In the genomic region with DNA sequence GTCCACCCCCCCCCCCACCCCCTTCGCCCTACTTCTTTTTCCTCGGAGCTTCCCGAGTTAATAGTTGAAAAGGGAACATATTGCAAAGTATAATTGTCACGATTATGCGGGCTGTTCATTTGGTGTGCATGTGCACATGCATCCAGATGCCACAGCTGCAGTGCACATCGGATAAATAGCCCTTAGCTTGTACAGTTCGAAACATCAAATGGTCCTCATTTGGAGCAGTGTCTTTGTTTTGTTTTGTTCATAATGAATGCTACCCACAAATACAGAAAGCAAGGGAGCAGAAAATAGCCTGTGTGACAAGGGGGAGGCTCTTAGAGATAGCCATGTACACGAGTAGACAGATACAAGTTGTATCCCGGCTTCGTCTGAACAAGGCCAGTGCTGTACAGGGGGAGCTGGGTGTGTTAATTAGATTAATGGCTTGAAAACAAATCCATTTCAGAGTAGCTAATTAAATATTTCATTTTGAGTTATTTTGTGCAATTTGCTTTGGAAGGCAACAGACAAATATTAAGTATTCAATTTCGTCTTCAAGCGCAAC, we compare ENCODE assay signal across 8 mouse cellular contexts.
DNase-seq lines count a peak whose midpoint lies in the region; ATAC-seq and TF ChIP-seq lines count a peak whose summit lies in the region.

No protein-coding gene starts in this region.

- H3K4me3 ChIP-seq in heart, embryonic 13.5 days: no peak overlapping the region
- H3K4me3 ChIP-seq in heart, adult 2 months: no peak overlapping the region
- no peak overlapping the region for H3K4me3 ChIP-seq in limb, embryonic 14.5 days (replicated peaks; ENCODE audit: low read length)
- H3K4me3 ChIP-seq in stomach, postnatal 0 days (ENCODE audit: low read depth, low read length): no peak overlapping the region

- no peaks in the 10 kb centered on the region for H3K36me3 ChIP-seq in heart, embryonic 13.5 days
- no peaks in the 10 kb centered on the region for H3K36me3 ChIP-seq in heart, adult 2 months (ENCODE audit: control insufficient read depth, insufficient read depth, low read length)
- H3K36me3 ChIP-seq in limb, embryonic 14.5 days (ENCODE audit: control insufficient read depth, insufficient read depth, low read length): no peaks in the 10 kb centered on the region
- no peaks in the 10 kb centered on the region for H3K36me3 ChIP-seq in stomach, postnatal 0 days (ENCODE audit: control insufficient read depth, insufficient read depth, low read length)

- H3K9ac ChIP-seq in heart, embryonic 13.5 days: no peak overlapping the region
- H3K9ac ChIP-seq in heart, adult 2 months (ENCODE audit: low read depth, low read length): no peak overlapping the region
- H3K9ac ChIP-seq in limb, embryonic 14.5 days (ENCODE audit: low read depth, low read length, severe bottlenecking): no peak overlapping the region
- no peak overlapping the region for H3K9ac ChIP-seq in stomach, postnatal 0 days (ENCODE audit: low read length)

- peak overlapping the region; percentile 56 for H3K4me2 ChIP-seq in heart, embryonic 13.5 days
- peak overlapping the region; percentile 26; the same call in 1 of the 2 replicates for H3K4me2 ChIP-seq in limb, embryonic 14.5 days (replicated peaks; ENCODE audit: low read depth, low read length, severe bottlenecking)
- peak overlapping the region; percentile 39; the same call in 1 of the 2 replicates for H3K4me2 ChIP-seq in stomach, postnatal 0 days (replicated peaks; ENCODE audit: low read depth)

- no peak overlapping the region for H3K27ac ChIP-seq in heart, embryonic 13.5 days (replicated peaks)
- no peak overlapping the region for H3K27ac ChIP-seq in heart, adult 2 months
- no peak overlapping the region for H3K27ac ChIP-seq in limb, embryonic 14.5 days (replicated peaks; ENCODE audit: low read depth, low read length)
- H3K27ac ChIP-seq in stomach, postnatal 0 days (replicated peaks): no peak overlapping the region

- ATAC-seq in heart, embryonic 13.5 days (ENCODE audit: extremely low read depth, insufficient number of reproducible peaks, low FRiP score, low TSS enrichment): no peak
- no peak for ATAC-seq in limb, embryonic 14.5 days (ENCODE audit: low FRiP score, low read depth)
- no peak for ATAC-seq in stomach, postnatal 0 days (ENCODE audit: low FRiP score, low TSS enrichment)

- no peak for TF ChIP-seq CTCF in heart, adult 2 months (IDR thresholded peaks at IDR 0.05)
- no peak for TF ChIP-seq CTCF in stomach, postnatal 0 days (IDR thresholded peaks at IDR 0.05; ENCODE audit: low read depth)

- TF ChIP-seq EP300 in heart, adult 2 months (IDR thresholded peaks at IDR 0.05; ENCODE audit: insufficient read depth, low read depth, low read length): no peak
- no peak for TF ChIP-seq EP300 in stomach, postnatal 0 days (optimal IDR thresholded peaks at IDR 0.05)

- no peaks in the 10 kb centered on the region for H3K79me2 ChIP-seq in heart, adult 2 months (replicated peaks; ENCODE audit: control insufficient read depth, insufficient read depth, low read length)

- no peaks in the 10 kb centered on the region for H3K9me3 ChIP-seq in heart, embryonic 13.5 days
- no peaks in the 10 kb centered on the region for H3K9me3 ChIP-seq in limb, embryonic 14.5 days (ENCODE audit: control insufficient read depth, low read length)
- no peaks in the 10 kb centered on the region for H3K9me3 ChIP-seq in stomach, postnatal 0 days (ENCODE audit: control insufficient read depth, low read length)

- no peak for TF ChIP-seq POLR2A in heart, adult 2 months (IDR thresholded peaks at IDR 0.05; ENCODE audit: insufficient read depth, low read depth, low read length)
- no peak for TF ChIP-seq POLR2A in limb, embryonic 14.5 days (IDR thresholded peaks at IDR 0.05; ENCODE audit: borderline replicate concordance, extremely low read depth, insufficient read depth, insufficient read length)

- intact Hi-C loops in heart, adult 2 months (cut with DNase I): no loop called here

- peaks cover 48% of the 10 kb centered on the region for H3K4me1 ChIP-seq in heart, embryonic 13.5 days
- H3K4me1 ChIP-seq in heart, adult 2 months (ENCODE audit: control insufficient read depth, insufficient read depth, low read length): peaks cover 4% of the 10 kb centered on the region
- peaks cover 17% of the 10 kb centered on the region for H3K4me1 ChIP-seq in limb, embryonic 14.5 days (ENCODE audit: control insufficient read depth, insufficient read depth, low read length)
- H3K4me1 ChIP-seq in stomach, postnatal 0 days (replicated peaks; ENCODE audit: control insufficient read depth, insufficient read depth): no peaks in the 10 kb centered on the region

- 58% methylated on average over 12 of the region's 12 CpGs for WGBS in heart, embryonic 13.5 days
- WGBS in heart, adult 2 months: 57% methylated on average over 12 of the region's 12 CpGs
- 61% methylated on average over 12 of the region's 12 CpGs for WGBS in limb, embryonic 14.5 days
- 56% methylated on average over 12 of the region's 12 CpGs for WGBS in stomach, postnatal 0 days

- DNase-seq in heart, adult 2 months: no peak
- peak; percentile 17 to 29 for DNase-seq in right cerebral cortex, adult 2 months (ENCODE audit: low spot score in 2 of 2)
- DNase-seq in right cerebral cortex, postnatal 14 days: no peak
- no peak for DNase-seq in limb, embryonic 14.5 days (ENCODE audit: low spot score)
- no peak for DNase-seq in stomach, postnatal 0 days (ENCODE audit: low spot score)
- DNase-seq in T-cell, adult 2 months (ENCODE audit: low spot score): no peak
- DNase-seq in cerebellum, postnatal 36 days: no peak

- peaks cover 8% of the 10 kb centered on the region for H3K27me3 ChIP-seq in heart, embryonic 13.5 days (replicated peaks)
- H3K27me3 ChIP-seq in heart, adult 2 months (ENCODE audit: control insufficient read depth, insufficient read depth, low read length): no peaks in the 10 kb centered on the region
- H3K27me3 ChIP-seq in limb, embryonic 14.5 days (ENCODE audit: control insufficient read depth, insufficient read depth, low read length): 0 out of 2 replicates have a peak, but pooled peaks cover 7% of the 10 kb centered on the region
- no peaks in the 10 kb centered on the region for H3K27me3 ChIP-seq in stomach, postnatal 0 days (ENCODE audit: control insufficient read depth, insufficient read depth, low read length)

Comparison
In these comparisons a context has a peak if more than half of its experiments do, and no peak if none do; other contexts are left out.
1. DNase-seq: peak in right cerebral cortex, adult 2 months (2 of 2); none in heart, adult 2 months (0 of 2), right cerebral cortex, postnatal 14 days (single experiment), limb, embryonic 14.5 days (single experiment), stomach, postnatal 0 days (single experiment), T-cell, adult 2 months (single experiment) and cerebellum, postnatal 36 days (0 of 2).
2. Peak in every context shown above with its lines, with median percentiles within 50 percentile points of each other: H3K4me2 ChIP-seq.